Mouse (Mus musculus): ENCODE results near the gene Cog6. TPM values are rescaled to one million over a fixed set of nuclear protein-coding genes. Genes with fewer than 3 reads are reported as not detected.

Cog6 gene
- total RNA-seq, 2 experiments from 2014 or later, result 18.4 to 24.7 TPM

- no peak for ATAC-seq (ENCODE audit: poor library complexity, severe bottlenecking)
Observed at GRCm38 (mm10) chr3:53033448-53033847, 16.4 kb upstream of the Cog6 start.

GRCm38 (mm10) chr3:53032432-53032831, 15.4 kb upstream of the Cog6 start:
- no peak for ATAC-seq (ENCODE audit: poor library complexity, severe bottlenecking)

DNA sequence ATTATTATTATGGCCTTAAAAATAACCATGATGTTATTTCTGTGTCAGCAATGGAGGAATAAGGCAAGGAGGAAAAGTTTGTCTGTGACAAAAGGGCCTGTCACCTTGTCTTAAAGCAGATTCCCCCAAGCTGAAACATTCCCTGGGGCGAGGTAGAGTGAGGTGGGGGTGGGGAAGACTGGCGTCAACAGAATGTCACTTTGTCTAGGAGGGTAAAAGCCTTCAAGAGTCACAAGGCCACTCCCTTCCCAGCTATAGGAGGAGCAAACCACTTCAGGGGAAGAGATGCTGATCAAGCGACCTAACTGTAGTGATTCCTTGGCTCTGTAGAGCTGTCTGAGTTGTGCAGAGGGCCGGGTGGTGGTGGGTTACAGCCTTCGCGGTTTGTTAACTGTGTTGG, 14.5 kb upstream of the Cog6 start:
- ATAC-seq (ENCODE audit: poor library complexity, severe bottlenecking), result no peak

DNA sequence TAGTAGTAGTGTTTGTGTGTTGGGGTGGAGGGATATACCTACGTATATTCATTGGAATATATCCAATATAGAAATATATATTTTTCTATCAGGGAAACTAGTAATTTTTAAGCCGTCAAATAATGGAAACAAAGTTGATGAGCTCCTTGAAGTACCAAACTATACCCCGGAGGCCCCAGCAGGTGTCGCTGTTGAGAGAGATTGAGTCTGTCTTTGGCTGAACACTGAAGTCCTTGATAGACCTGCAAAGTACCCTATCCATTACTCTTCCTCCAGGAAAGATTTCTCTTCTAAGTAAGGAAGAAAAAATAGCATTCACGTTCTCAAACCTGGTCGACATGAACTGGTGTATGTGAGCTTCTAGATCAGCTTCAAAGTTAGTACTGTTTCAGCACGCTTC, 12.0 kb upstream of the Cog6 start:
- peak; percentile 80 for ATAC-seq (ENCODE audit: poor library complexity, severe bottlenecking)

GRCm38 (mm10) chr3:53027333-53027732, 10.3 kb upstream of the Cog6 start:
- ATAC-seq (ENCODE audit: poor library complexity, severe bottlenecking), result no peak

- ATAC-seq (ENCODE audit: poor library complexity, severe bottlenecking), result no peak
Observed at GRCm38 (mm10) chr3:53007411-53007810, 9.6 kb downstream of the Cog6 start.

GRCm38 (mm10) chr3:53004406-53005114, 12.5 kb downstream of the Cog6 start:
- no peak for ATAC-seq (ENCODE audit: poor library complexity, severe bottlenecking)

GRCm38 (mm10) chr3:53002076-53002475, 15.0 kb downstream of the Cog6 start:
- ATAC-seq (ENCODE audit: poor library complexity, severe bottlenecking), result no peak

- no peak for ATAC-seq (ENCODE audit: poor library complexity, severe bottlenecking)
Observed at GRCm38 (mm10) chr3:52999996-53000395, 17.0 kb downstream of the Cog6 start.

DNA sequence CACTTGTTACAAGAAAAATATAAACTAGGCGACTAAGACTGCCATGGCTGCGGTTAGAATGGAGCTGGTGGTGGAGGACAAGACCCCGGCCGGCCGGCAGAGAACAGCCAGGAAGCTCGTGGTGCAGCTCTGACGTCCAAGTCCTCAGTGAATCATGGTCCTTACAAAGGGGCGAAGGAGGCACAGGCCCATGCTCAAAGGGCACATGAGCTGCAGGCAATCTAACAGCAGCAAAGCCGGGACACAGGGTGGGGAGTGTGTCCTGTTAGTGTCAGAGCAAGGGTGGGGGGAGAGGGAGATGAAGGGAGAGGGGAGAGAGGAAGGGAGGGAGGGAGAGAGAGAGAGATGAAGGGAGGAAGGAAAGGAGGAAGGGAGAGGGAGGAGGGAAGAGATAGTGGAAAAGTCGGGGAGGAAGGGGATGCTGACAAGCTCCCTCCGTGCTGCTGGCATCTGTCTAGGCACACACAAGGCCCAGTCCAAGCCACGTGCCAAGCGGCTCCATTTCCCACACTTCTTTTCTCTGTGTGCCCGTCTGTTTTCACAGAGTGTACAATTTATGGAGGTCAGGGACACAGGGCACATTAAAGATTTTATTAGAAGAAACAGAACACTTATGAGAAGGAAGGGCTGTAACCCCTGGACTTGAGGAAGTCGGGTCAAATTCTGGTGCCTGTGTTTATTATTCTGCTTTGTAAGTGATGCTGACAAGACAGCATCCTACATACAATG, 17.9 kb downstream of the Cog6 start:
- no peak for ATAC-seq (ENCODE audit: poor library complexity, severe bottlenecking)

- ATAC-seq (ENCODE audit: poor library complexity, severe bottlenecking), result no peak
Observed at GRCm38 (mm10) chr3:52997381-52997780, 19.7 kb downstream of the Cog6 start.

DNA sequence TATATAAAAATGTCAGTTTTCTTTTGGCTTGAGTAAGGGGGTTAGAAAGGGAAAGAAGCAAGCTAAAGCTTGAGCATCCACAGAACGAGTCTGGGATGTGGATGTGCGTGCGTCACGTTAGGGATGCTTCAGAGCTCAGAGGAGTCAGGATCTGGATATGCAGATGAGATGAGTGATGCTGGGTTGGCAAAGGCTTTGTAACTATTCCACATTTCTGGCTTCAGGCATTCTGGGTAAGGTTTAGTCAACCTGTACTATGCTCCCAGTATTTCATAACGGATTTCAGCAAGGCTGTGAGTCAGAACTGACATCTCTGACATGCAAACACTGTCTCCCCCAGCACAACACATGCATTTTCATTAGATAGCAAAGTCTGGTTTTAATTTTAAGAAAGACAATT, 20.4 kb downstream of the Cog6 start:
- no peak for ATAC-seq (ENCODE audit: poor library complexity, severe bottlenecking)

GRCm38 (mm10) chr3:52994666-52995065, 22.4 kb downstream of the Cog6 start:
- ATAC-seq (ENCODE audit: poor library complexity, severe bottlenecking), result no peak

DNA sequence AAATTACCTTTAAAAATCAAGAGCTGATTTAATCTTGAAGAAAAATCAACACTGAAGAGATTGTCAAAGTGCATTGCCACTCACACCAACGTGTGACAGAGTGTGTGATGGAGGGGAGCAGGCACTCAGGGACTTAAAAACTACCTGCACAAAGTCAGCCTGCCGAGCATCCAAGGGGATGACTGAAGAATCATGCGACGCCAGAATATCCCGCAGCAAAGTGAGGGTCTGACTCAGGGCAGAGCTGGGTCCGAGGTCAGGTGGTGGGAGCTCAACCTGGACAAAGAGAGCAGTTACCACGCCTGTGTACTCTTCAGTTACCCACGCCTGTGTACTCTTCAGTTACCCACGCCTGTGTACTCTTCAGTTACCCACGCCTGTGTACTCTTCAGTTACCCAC, 23.7 kb downstream of the Cog6 start:
- ATAC-seq (ENCODE audit: poor library complexity, severe bottlenecking), result no peak

- peak; percentile 78 for ATAC-seq (ENCODE audit: poor library complexity, severe bottlenecking)
Observed at GRCm38 (mm10) chr3:52990041-52990737, 26.8 kb downstream of the Cog6 start.

DNA sequence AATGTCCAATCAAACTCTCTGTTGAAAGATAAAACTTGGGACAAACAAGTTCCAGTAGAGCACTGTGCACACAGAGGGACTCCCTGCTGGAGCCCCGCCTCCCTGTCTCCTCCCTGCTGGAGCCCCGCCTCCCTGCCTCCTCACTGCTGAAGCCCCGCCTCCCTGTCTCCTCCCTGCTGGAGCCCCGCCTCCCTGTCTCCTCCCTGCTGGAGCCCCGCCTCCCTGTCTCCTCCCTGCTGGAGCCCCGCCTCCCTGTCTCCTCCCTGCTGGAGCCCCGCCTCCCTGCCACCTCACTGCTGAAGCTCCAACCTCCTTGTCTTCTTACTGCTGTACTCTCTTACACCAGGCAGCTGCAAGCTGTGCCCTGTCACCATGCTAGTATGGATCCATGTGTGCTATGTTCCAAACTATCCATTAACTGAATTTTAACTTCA, 31.5 kb downstream of the Cog6 start:
- ATAC-seq (ENCODE audit: poor library complexity, severe bottlenecking), result peak; percentile 52

- no peak for ATAC-seq (ENCODE audit: poor library complexity, severe bottlenecking)
Observed at GRCm38 (mm10) chr3:52983772-52984171, 33.3 kb downstream of the Cog6 start.

GRCm38 (mm10) chr3:52982993-52983392, 34.0 kb downstream of the Cog6 start:
- ATAC-seq (ENCODE audit: poor library complexity, severe bottlenecking), result no peak

- peak; percentile 71 for ATAC-seq (ENCODE audit: poor library complexity, severe bottlenecking)
Observed at GRCm38 (mm10) chr3:52974674-52975556, 42.1 kb downstream of the Cog6 start.

GRCm38 (mm10) chr3:52972916-52973315, 44.1 kb downstream of the Cog6 start:
- peak; percentile 89 for ATAC-seq (ENCODE audit: poor library complexity, severe bottlenecking)

- no peak for ATAC-seq (ENCODE audit: poor library complexity, severe bottlenecking)
Observed at GRCm38 (mm10) chr3:52967046-52967445, 50.0 kb downstream of the Cog6 start.
